Mouse (Mus musculus): Measurements from ENCODE around the gene Smim24.

Gene Smim24

GRCm38 (mm10) chr10:81365672-81366476, 27.0 kb upstream of the Smim24 start, which contains the start of gene 4930404N11Rik:
Gene 4930404N11Rik (minus strand): TSS chr10:81365816.
- no peak for DNase-seq

GRCm38 (mm10) chr10:81366477-81367206, 26.2 kb upstream of the Smim24 start:
- no peak for DNase-seq

GRCm38 (mm10) chr10:81367207-81367495, 25.7 kb upstream of the Smim24 start:
- DNase-seq = no peak

GRCm38 (mm10) chr10:81375322-81375721, 17.5 kb upstream of the Smim24 start:
- DNase-seq = no peak

DNA sequence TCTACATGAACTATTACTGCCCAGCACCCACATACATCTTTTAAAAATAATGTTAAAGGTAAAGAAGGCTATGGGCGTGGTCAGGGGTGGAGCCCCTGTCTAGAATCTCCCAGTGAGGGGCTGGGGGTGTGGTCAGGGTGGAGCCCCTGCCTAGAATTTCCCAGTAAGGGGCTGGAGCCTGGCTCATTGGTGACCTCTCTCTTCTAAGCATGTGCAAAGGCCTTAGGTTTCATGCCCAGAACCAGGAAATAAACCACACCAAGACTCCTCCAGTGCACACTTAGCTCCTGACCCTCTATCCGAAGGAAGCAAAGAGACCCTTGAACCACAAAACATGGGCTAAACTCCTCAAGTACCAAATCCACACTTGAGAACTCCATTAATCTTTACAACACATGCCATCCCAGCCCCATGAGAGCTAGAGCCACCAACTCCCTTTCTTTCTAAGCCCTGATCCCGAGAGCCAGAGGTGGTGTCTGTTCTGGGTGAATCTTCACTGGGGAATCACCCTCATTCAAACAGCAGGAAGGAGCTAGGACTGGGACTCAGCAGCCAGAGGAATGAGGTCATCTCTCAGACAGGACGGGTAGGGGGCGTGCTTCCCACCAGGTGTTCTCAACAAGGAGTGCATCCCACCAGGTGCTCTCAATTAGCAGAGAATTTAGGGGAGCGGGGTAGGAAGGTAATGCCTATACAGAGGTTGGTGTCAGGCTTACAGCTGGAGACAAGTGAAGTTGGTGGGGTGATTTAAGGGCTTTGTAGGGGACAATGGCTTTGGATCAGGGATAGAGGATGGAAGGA, 16.1 kb upstream of the Smim24 start:
- DNase-seq = no peak

DNA sequence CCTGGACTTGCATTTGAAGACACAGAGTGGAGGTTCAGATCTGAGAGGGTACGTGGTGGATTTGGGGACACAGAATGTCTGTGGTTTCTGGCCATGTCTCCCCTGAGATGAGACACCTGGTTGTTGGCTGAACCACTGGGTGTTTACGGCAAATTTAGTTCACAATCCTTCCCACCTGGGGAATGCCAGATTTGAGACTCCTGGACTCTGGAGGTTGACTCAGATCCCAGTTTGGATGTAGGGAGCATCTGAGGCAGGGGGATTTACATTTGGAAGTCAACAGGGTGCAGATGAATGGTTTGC, 15.5 kb upstream of the Smim24 start:
- no peak for DNase-seq

DNA sequence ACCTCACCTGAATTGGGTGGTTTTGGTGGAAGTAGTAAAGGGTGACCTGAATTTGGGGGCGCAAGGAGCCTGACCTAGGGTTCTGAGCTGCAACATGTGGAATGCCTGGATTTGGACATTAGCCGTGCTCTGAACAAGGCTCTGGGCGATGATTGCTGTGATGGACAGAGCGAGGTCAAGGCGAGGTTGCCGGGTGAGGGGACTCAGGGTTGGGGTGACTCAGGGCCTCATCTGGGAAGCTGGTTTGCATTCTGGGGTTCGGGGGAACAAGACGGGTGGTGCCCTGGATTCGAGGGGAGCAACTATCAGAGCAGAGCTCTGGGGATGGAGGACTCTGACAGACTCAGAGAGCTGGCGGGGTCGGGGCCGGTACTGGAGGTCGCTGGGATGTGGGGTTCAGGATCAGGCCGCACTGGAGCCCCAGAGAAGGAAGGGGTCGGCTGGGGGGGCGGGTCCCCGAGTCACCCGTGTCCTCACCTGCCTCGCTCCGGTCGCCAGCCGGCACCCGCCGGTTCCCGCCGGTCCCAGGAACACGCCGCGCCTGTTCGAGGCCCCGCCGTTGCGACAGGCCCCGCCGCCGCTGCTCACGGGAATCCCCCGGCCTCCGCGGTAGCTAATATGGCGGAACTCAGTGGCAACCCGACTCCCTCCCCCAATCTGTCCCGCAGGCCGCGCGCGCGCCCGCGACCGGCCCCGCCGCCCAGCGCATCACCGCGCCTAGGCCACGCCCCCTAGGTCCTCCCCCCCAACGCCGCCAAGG, 14.9 kb upstream of the Smim24 start, which contains the start of gene Fzr1:
Fzr1 (minus strand) TSS at position 724 of the 760 bp plus-strand sequence.
- DNase-seq = no peak

DNA sequence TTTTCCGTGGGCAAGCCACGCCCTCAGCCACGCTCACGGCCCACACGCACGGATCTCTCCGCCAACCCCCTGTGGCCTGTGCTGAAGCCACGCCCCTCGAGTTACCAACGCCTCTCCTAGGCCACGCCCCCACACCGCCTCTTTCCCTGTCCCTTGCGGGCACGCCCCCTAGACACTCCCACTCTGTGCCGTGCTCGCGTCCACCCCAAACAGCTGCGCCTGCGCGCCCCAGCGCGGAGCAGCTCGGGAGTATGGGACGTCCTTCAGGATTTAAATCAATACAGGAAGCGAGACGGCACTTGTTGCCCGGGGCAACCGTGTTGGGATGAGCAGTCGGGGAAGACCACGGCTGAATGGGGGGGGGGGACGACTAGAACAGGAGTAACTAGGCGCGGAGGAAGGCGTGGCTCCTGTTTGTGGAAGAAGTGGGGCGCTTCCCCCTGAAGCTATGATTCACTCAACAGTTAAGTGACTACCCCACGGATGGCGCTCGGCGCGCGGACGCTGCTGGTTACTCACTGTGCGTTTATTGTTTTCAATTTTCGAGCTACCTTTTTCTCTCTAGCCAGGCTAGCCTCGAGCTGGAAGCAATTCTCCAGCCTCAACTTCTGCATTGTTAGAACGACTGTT, 14.2 kb upstream of the Smim24 start:
- peak; percentile 100 for DNase-seq

- DNase-seq = no peak
These were observed 13.7 kb upstream of the Smim24 start for GRCm38 (mm10) chr10:81379183-81379553.

DNA sequence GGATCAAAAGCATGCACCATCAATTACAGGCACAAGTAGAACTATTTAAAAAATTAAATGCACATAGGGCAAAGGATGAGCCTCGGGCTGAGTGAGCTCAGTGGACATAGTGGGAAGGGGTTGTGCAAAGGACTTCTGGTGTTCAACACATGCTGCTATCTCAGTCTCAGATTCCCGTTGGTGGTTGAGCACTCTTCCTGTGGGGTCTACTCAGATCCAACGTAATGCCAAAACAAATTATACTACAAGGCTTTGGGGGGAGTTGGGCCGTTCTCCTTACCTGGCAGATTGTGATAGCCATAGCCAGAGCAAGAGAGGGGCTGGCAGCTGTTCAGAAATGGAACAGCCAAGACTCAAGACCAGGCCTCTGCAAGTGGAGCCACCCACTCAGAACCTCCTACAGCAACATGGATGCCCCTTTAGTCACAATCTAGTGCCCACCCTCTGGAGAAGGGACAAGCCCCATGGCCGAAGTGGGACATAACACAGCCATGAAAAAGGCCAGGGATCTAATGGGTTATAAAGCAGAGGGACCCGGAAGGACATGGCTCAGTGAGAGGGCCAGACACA, 13.0 kb upstream of the Smim24 start:
- no peak for DNase-seq

DNA sequence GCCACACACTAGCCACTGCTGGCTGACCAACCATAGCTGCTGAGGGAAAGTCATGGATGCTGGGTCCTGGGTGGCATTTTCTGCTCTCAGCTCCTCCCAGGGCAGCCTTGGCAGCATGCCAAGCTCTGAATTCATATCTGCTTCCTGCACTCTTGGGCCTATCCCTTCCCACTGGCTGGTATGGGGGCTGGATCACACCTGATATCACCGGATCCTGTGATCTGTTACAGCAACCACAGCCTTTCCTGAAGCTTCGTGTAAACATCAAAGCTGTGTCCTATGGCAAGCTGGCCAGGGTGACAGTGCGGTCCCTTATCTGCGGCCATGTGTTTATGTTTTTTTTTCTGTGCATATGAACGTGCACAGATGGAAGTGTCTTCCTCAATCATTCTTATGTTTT, 10.8 kb upstream of the Smim24 start:
- DNase-seq = no peak

GRCm38 (mm10) chr10:81383802-81384604, 8.8 kb upstream of the Smim24 start, which contains the start of the genes Dohh and Gm48551:
Gene Dohh (plus strand): TSS chr10:81384428.
Gene Gm48551 (plus strand): TSS chr10:81384466.
- peak; percentile 99 for DNase-seq

DNA sequence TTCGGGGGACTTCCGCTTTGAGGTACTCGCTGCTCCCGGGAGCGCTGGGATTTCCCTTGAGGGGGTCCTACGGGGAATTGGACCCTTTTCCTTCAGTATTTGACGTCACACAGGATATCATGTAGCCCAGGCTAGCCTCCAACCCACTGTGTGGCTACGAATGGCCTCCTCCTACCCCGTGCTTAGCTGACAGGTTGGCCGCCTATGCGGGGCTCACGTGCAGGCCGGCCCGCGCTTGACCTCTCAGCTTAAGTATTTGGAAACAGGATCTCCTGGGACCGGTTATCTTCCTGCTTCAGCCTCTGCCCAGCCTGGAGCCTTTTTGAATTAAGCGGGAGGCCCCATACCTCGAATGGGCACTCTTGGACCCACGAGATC, 8.3 kb upstream of the Smim24 start:
- no peak for DNase-seq

DNA sequence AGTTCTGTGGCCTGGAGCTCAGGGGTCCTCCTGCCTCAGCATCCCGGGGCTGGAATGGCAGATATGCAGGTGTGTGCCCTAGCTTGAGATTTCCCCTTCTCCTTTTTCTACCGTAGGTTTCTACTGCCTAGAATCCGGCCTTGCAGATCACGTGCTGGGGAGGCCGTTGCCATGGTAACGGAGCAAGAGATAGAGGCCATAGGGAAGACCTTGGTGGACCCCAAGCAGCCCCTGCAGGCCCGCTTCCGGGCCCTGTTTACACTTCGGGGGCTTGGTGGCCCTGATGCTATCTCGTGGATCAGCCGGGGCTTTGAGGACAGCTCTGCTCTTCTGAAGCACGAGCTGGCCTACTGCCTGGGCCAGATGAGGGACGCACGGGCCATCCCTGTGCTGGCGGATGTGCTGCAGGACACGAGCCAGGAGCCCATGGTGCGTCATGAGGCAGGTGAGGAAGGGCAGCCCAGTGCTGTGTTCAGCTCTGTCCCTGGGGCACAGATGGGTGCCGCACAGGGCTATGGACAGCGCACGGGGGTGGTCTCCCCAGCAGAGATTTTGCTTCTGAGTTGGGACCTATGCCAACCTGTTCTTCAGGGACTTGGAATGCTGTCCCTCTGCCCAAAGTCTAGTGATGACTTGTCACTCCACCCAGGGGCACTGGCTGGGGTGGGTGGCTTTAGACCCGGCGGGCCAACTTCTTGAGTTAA, 7.1 kb upstream of the Smim24 start:
- DNase-seq = no peak

DNA sequence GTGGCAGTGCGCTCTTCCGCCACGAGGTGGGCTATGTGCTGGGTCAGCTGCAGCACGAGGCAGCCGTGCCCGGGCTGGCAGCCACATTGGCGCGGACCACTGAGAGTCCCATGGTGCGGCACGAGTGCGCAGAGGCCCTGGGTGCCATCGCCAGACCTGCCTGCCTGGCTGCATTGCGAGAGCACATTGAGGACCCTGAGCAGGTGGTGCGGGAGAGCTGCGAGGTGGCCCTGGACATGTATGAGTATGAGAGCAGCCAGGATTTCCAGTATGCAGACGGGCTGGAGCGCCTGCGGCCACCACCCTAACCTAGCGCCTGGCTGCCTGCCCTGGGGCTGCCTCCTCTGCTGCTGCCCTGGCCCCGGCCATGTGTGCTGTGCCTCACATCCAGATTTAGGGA, 5.1 kb upstream of the Smim24 start:
- DNase-seq = no peak

DNA sequence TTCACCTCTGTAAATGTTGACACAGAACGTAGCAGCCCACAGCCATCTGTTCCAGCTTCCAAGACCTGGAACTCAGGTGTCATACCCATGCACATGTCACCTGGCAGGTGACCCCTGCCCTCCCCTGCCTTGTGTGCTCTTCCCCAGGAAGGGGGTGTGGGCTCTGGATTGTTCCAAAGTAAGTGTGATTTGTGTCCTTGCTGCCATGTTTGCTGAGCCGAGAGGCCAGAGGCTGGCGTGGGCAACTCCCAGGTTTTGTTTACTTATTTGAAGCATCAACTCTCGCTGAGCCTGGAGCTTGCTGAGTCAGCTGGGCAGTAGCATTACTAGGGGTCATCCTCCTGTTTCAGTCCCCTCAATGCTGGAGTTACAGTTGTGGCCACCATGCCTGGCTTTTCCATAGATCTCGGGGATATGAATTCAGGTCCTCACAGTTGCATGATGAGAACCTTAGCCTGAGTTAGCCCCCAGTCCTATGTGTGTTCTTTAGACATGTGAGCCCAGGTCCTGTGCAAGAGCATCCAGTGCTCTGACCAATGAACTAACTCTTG, 4.3 kb upstream of the Smim24 start, which contains the start of gene Gm48552:
Gm48552 (plus strand) TSS at position 501 of the 551 bp plus-strand sequence.
- no peak for DNase-seq

GRCm38 (mm10) chr10:81389373-81389772, 3.5 kb upstream of the Smim24 start:
- DNase-seq = peak; percentile 58

GRCm38 (mm10) chr10:81389801-81390677, 2.8 kb upstream of the Smim24 start:
- peak; percentile 81 for DNase-seq

GRCm38 (mm10) chr10:81390678-81390965, 2.2 kb upstream of the Smim24 start:
- no peak for DNase-seq

Data from kidney, postnatal 14 days (tissue).